Mouse (Mus musculus) liver, embryonic 12.5 days (tissue): ENCODE data around the gene Ildr2. TPM values are rescaled to one million over a fixed set of nuclear protein-coding genes. Genes with fewer than 3 reads are reported as not detected.

Source experiments
- ATAC-seq: fragments of 200-750 bp; cut with Nextera tagmentation; 2 replicates; pipeline ENCODE4 v1.8.0; 2017; ENCODE audit warnings: moderate number of reproducible peaks, mild to moderate bottlenecking, moderate library complexity
- H3K27ac ChIP-seq: fragments of 300-500 bp; sonication (generic); 2 replicates; pipeline ENCODE4 v1.5.1; 2016; ENCODE audit warnings: mild to moderate bottlenecking
- H3K27me3 ChIP-seq: fragments of 300-500 bp; sonication (generic); replicated peaks from 2 replicates; pipeline ENCODE4 v1.6.1; 2016; ENCODE audit warnings: mild to moderate bottlenecking, moderate library complexity
- H3K36me3 ChIP-seq: fragments of 300-500 bp; sonication (generic); 2 replicates; pipeline ENCODE4 v1.6.1; 2016; ENCODE audit warnings: mild to moderate bottlenecking, moderate library complexity
- H3K4me1 ChIP-seq: fragments of 300-500 bp; sonication (generic); 2 replicates; pipeline ENCODE4 v1.6.1; 2016
- H3K4me2 ChIP-seq: fragments of 300-500 bp; sonication (generic); 2 replicates; pipeline ENCODE4 v1.6.1; 2016; ENCODE audit warnings: mild to moderate bottlenecking, moderate library complexity
- H3K4me3 ChIP-seq: fragments of 300-500 bp; sonication (generic); 2 replicates; pipeline ENCODE4 v1.5.1; 2016; ENCODE audit warnings: mild to moderate bottlenecking, moderate library complexity
- H3K9ac ChIP-seq: fragments of 300-500 bp; sonication (generic); 2 replicates; pipeline ENCODE4 v1.6.1; 2016; ENCODE audit warnings: mild to moderate bottlenecking, moderate library complexity
- H3K9me3 ChIP-seq: fragments of 300-500 bp; sonication (generic); replicated peaks from 2 replicates; pipeline ENCODE4 v1.6.1; 2016; ENCODE audit warnings: mild to moderate bottlenecking, moderate library complexity
- WGBS: fragments of 180-500 bp; shearing (Covaris S2); methylation state at CpG from one replicate; pipeline ENCODE4 v1.1.7; 2016; ENCODE audit not compliant: insufficient replicate concordance; 5-methylcytosine and 5-hydroxymethylcytosine counted together
- polyA plus RNA-seq: library from polyadenylated mRNA; unstranded; fragments of >200 nt; fragmentation: Nextera tagmentation; extraction: Ambion mirVana; gene quantifications from 2 replicates; pipeline ENCODE4 v1.2.1, GENCODE M21; 2016

The Ildr2 gene
- polyA plus RNA-seq, 1 experiment from 2014 or later: 0.12 TPM

- 82% methylated on average over 6 of the region's 6 CpGs for WGBS
- H3K4me2 ChIP-seq: no peak overlapping the region
- no peak overlapping the region for H3K27ac ChIP-seq
- no peaks in the 10 kb centered on the region for H3K9me3 ChIP-seq
- no peaks in the 10 kb centered on the region for H3K36me3 ChIP-seq
- H3K9ac ChIP-seq: no peak overlapping the region
- no peak overlapping the region for H3K4me3 ChIP-seq
- H3K4me1 ChIP-seq: no peaks in the 10 kb centered on the region
- no peak for ATAC-seq
- no peaks in the 10 kb centered on the region; the same call in 1 of the 2 replicates for H3K27me3 ChIP-seq
Observed at GRCm38 (mm10) chr1:166345602-166346001, 91.7 kb downstream of the Ildr2 start.

GRCm38 (mm10) chr1:166346906-166347305 is 93.0 kb downstream of the Ildr2 start:
- no peaks in the 10 kb centered on the region; the same call in 1 of the 2 replicates for H3K27me3 ChIP-seq
- no peak overlapping the region for H3K27ac ChIP-seq
- H3K4me3 ChIP-seq: no peak overlapping the region
- H3K4me1 ChIP-seq: no peaks in the 10 kb centered on the region
- H3K36me3 ChIP-seq: no peaks in the 10 kb centered on the region
- ATAC-seq: no peak
- no peak overlapping the region for H3K9ac ChIP-seq
- no peaks in the 10 kb centered on the region for H3K9me3 ChIP-seq
- 69% methylated on average over 3 of the region's 3 CpGs for WGBS
- H3K4me2 ChIP-seq: no peak overlapping the region

- WGBS: 73% methylated on average over 3 of the region's 3 CpGs
- Histone ChIP-seq H3K36me3 (no peaks in the 10 kb centered on the region), H3K9me3 (no peaks in the 10 kb centered on the region), H3K4me3 (no peak overlapping the region), H3K9ac (no peak overlapping the region), H3K4me2 (no peak overlapping the region), H3K27ac (no peak overlapping the region), H3K4me1 (no peaks in the 10 kb centered on the region), H3K27me3 (no peaks in the 10 kb centered on the region; the same call in 1 of the 2 replicates)
- no peak for ATAC-seq
Observed at GRCm38 (mm10) chr1:166349341-166349740, 95.4 kb downstream of the Ildr2 start.

GRCm38 (mm10) chr1:166349751-166350150 is 95.8 kb downstream of the Ildr2 start:
- Histone ChIP-seq H3K4me3 (no peak overlapping the region), H3K27ac (no peak overlapping the region), H3K27me3 (no peaks in the 10 kb centered on the region; the same call in 1 of the 2 replicates), H3K9ac (no peak overlapping the region), H3K9me3 (no peaks in the 10 kb centered on the region), H3K4me2 (no peak overlapping the region), H3K4me1 (no peaks in the 10 kb centered on the region), H3K36me3 (no peaks in the 10 kb centered on the region)
- WGBS: 71% methylated on average over 11 of the region's 11 CpGs
- no peak for ATAC-seq

GRCm38 (mm10) chr1:166360157-166360855 is 106.4 kb downstream of the Ildr2 start:
- ATAC-seq: peak; percentile 59
- H3K9me3 ChIP-seq: no peaks in the 10 kb centered on the region
- WGBS: 29% methylated on average over 14 of the region's 14 CpGs
- H3K36me3 ChIP-seq: no peaks in the 10 kb centered on the region
- no peak overlapping the region for H3K4me2 ChIP-seq
- H3K4me3 ChIP-seq: no peak overlapping the region
- H3K4me1 ChIP-seq: no peaks in the 10 kb centered on the region
- H3K27me3 ChIP-seq: no peaks in the 10 kb centered on the region
- no peak overlapping the region for H3K9ac ChIP-seq
- H3K27ac ChIP-seq: no peak overlapping the region

GRCm38 (mm10) chr1:166360896-166361295 is 107.0 kb downstream of the Ildr2 start:
- Histone ChIP-seq H3K36me3 (no peaks in the 10 kb centered on the region), H3K27ac (no peak overlapping the region), H3K27me3 (no peaks in the 10 kb centered on the region), H3K4me2 (no peak overlapping the region), H3K9ac (no peak overlapping the region), H3K9me3 (no peaks in the 10 kb centered on the region), H3K4me3 (no peak overlapping the region), H3K4me1 (no peaks in the 10 kb centered on the region)
- ATAC-seq: no peak
- 62% methylated on average over 5 of the region's 5 CpGs for WGBS

GRCm38 (mm10) chr1:166361842-166362241 is 107.9 kb downstream of the Ildr2 start:
- no peaks in the 10 kb centered on the region for H3K36me3 ChIP-seq

GRCm38 (mm10) chr1:166362659-166363058 is 108.7 kb downstream of the Ildr2 start:
- 63% methylated on average over 3 of the region's 3 CpGs for WGBS
- ATAC-seq: no peak
- H3K9ac ChIP-seq: no peak overlapping the region
- H3K36me3 ChIP-seq: no peaks in the 10 kb centered on the region
- H3K4me1 ChIP-seq: no peaks in the 10 kb centered on the region
- no peak overlapping the region for H3K27ac ChIP-seq
- no peak overlapping the region for H3K4me2 ChIP-seq
- no peaks in the 10 kb centered on the region for H3K27me3 ChIP-seq
- no peaks in the 10 kb centered on the region for H3K9me3 ChIP-seq
- H3K4me3 ChIP-seq: no peak overlapping the region

More at GRCm38 (mm10) chr1:166361842-166362241, 107.9 kb downstream of the Ildr2 start:
- no peak for ATAC-seq
- WGBS: 48% methylated on average over 3 of the region's 3 CpGs
- no peak overlapping the region for H3K9ac ChIP-seq
- no peak overlapping the region for H3K4me2 ChIP-seq
- H3K4me1 ChIP-seq: no peaks in the 10 kb centered on the region
- no peaks in the 10 kb centered on the region for H3K27me3 ChIP-seq
- H3K9me3 ChIP-seq: no peaks in the 10 kb centered on the region
- no peak overlapping the region for H3K27ac ChIP-seq
- no peak overlapping the region for H3K4me3 ChIP-seq

- no peak for ATAC-seq
- Histone ChIP-seq H3K36me3 (no peaks in the 10 kb centered on the region), H3K9me3 (no peaks in the 10 kb centered on the region), H3K4me2 (no peak overlapping the region), H3K27ac (no peak overlapping the region), H3K4me3 (no peak overlapping the region), H3K9ac (no peak overlapping the region), H3K27me3 (no peaks in the 10 kb centered on the region), H3K4me1 (no peaks in the 10 kb centered on the region)
Observed at GRCm38 (mm10) chr1:166363122-166363521, 109.2 kb downstream of the Ildr2 start.

Other genes starting within 250 kb of the Ildr2 start
- gene Dusp27, start 126.2 kb upstream of the Ildr2 start, polyA plus RNA-seq: 0.31 and 0.47 TPM in 2 replicates
- gene Gpa33, start 123.9 kb upstream of the Ildr2 start, polyA plus RNA-seq: 0.08 TPM in 1 of 2 replicates, not detected in the other
- gene Mael, start 15.4 kb upstream of the Ildr2 start, polyA plus RNA-seq: not detected in 2 replicates
- gene Tada1, start 125.0 kb downstream of the Ildr2 start, polyA plus RNA-seq: 29.7 and 30.4 TPM in 2 replicates
- gene Pogk, start 155.7 kb downstream of the Ildr2 start, polyA plus RNA-seq: 2.8 and 3.2 TPM in 2 replicates
- not detected in 2 replicates for gene Gm4846, start 243.4 kb downstream of the Ildr2 start, polyA plus RNA-seq